Mouse (Mus musculus) heart, postnatal 0 days (tissue): ENCODE data around the gene 6430548M08Rik. TPM values are rescaled to one million over a fixed set of nuclear protein-coding genes. Genes with fewer than 3 reads are reported as not detected.

Source experiments
- ATAC-seq: fragments of 200-750 bp; cut with Nextera tagmentation; 2 replicates; pipeline ENCODE4 v1.8.0; 2017; ENCODE audit warnings: low read depth, moderate number of reproducible peaks, moderate library complexity; ENCODE audit not compliant: insufficient read depth
- DNase-seq: peaks from one replicate; pipeline ENCODE4 v3.0.0-alpha.2; 2016; ENCODE audit warnings: low spot score
- H3K27ac ChIP-seq: fragments of 300-500 bp; sonication (generic); 2 replicates; pipeline ENCODE4 v1.5.1; 2014; ENCODE audit warnings: low read depth, mild to moderate bottlenecking
- H3K27me3 ChIP-seq: fragments of 300-500 bp; sonication (generic); 2 replicates; pipeline ENCODE4 v1.6.1; 2014; ENCODE audit warnings: low read length, mixed read lengths; ENCODE audit not compliant: control insufficient read depth, insufficient read depth
- H3K36me3 ChIP-seq: fragments of 300-500 bp; sonication (generic); replicated peaks from 2 replicates; pipeline ENCODE4 v1.6.1; 2014; ENCODE audit warnings: low read length, mixed read lengths; ENCODE audit not compliant: control insufficient read depth, insufficient read depth
- H3K4me1 ChIP-seq: fragments of 300-500 bp; sonication (generic); 2 replicates; pipeline ENCODE4 v1.6.1; 2014; ENCODE audit warnings: antibody characterized with exemption; ENCODE audit not compliant: control insufficient read depth, insufficient read depth
- H3K4me2 ChIP-seq: fragments of 300-500 bp; sonication (generic); 2 replicates; pipeline ENCODE4 v1.6.1; 2014; ENCODE audit warnings: low read depth, mild to moderate bottlenecking, low read length, moderate library complexity
- H3K4me3 ChIP-seq: fragments of 300-500 bp; sonication (generic); 2 replicates; pipeline ENCODE4 v1.5.1; 2014; ENCODE audit warnings: low read depth, low read length
- H3K9ac ChIP-seq: fragments of 300-500 bp; sonication (generic); replicated peaks from 2 replicates; pipeline ENCODE4 v1.6.1; 2014; ENCODE audit warnings: low read depth, low read length, mixed read lengths
- H3K9me3 ChIP-seq: fragments of 300-500 bp; sonication (generic); replicated peaks from 2 replicates; pipeline ENCODE4 v1.6.1; 2016; ENCODE audit warnings: low read length; ENCODE audit not compliant: control insufficient read depth
- CTCF ChIP-seq: IDR thresholded peaks from 2 replicates; pipeline ENCODE4 v1.5.1; 2016; ENCODE audit warnings: antibody characterized with exemption, control low read depth, low read depth
- EP300 ChIP-seq: IDR thresholded peaks from 2 replicates; pipeline ENCODE4 v1.6.1; 2016; ENCODE audit warnings: antibody characterized with exemption, low read depth
- WGBS: fragments of 180-500 bp; shearing (Covaris S2); extraction: QIAGEN DNeasy Blood & Tissue Kit; methylation state at CpG from one replicate; pipeline ENCODE4 v1.1.7; 2014; 5-methylcytosine and 5-hydroxymethylcytosine counted together
- polyA plus RNA-seq: library from polyadenylated mRNA; unstranded; fragments of >200 nt; fragmentation: Nextera tagmentation; extraction: Ambion mirVana; gene quantifications from 2 replicates; pipeline ENCODE4 v1.2.1, GENCODE M21; 2015
- total RNA-seq: library from RNA; depleted of rRNA; stranded (reverse); fragments of >200 nt; gene quantifications from 2 replicates; pipeline ENCODE4 v1.2.3, GENCODE M21; 2014; ENCODE audit warnings: low replicate concordance

6430548M08Rik gene
- total and polyA plus RNA-seq, 2 experiments from 2014 or later: 8.4 to 14.5 TPM

DNA sequence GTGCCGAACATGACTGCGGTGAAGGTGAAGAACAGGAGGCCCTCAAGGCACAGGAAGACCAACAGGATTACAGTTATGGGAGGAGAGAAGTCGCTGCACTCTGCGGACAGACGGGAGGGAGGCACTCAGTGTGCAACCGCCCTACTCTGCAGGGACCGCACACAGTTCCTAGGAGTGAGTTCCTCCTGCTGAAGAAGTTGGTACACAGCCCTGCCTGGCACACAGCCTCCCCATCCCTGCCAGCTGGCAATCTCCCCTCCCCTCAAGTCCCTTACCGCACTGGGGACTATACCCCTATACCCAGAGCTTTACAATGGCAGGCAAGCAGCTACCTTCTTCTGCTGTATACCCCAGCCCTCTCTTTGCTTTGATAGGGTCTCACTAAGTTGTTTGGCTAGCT, 30.7 kb upstream of the 6430548M08Rik start:
- no peak overlapping the region for H3K9ac ChIP-seq
- H3K4me3 ChIP-seq: no peak overlapping the region
- ATAC-seq (no peak), DNase-seq (no peak)
- no peaks in the 10 kb centered on the region for H3K4me1 ChIP-seq
- peaks cover 74% of the 10 kb centered on the region for H3K36me3 ChIP-seq
- no peak overlapping the region for H3K27ac ChIP-seq
- WGBS: 89% methylated on average over 8 of the region's 8 CpGs
- no peak for TF ChIP-seq EP300
- TF ChIP-seq CTCF: no peak
- H3K4me2 ChIP-seq: no peak overlapping the region
- H3K27me3 ChIP-seq: no peaks in the 10 kb centered on the region
- no peaks in the 10 kb centered on the region for H3K9me3 ChIP-seq

DNA sequence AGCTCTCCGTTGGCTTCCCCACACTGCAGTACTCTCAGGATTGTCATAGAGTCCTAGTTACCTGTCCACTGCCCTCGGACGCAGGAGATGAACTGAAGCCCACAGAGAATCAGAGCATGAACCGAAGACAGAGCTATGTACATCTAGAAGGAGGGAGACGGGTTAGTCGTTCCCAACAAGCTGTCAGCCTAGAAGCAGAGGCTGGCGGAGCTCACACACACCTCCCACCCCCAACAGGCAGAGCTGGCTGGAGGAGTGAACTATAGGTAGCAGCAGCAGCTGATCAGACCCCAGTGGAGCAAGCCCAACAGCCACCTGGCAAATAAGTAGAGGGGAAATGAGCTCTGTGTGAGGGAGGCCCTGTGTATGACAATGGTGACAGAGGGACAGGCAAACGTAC, 29.2 kb upstream of the 6430548M08Rik start:
- DNase-seq (no peak), ATAC-seq (no peak)
- no peaks in the 10 kb centered on the region for H3K9me3 ChIP-seq
- no peak overlapping the region for H3K4me3 ChIP-seq
- peaks cover 81% of the 10 kb centered on the region for H3K36me3 ChIP-seq
- no peak overlapping the region for H3K9ac ChIP-seq
- TF ChIP-seq CTCF: no peak
- TF ChIP-seq EP300: no peak
- 84% methylated on average over 8 of the region's 8 CpGs for WGBS
- no peaks in the 10 kb centered on the region for H3K27me3 ChIP-seq
- H3K27ac ChIP-seq: no peak overlapping the region
- no peaks in the 10 kb centered on the region for H3K4me1 ChIP-seq
- no peak overlapping the region for H3K4me2 ChIP-seq

DNA sequence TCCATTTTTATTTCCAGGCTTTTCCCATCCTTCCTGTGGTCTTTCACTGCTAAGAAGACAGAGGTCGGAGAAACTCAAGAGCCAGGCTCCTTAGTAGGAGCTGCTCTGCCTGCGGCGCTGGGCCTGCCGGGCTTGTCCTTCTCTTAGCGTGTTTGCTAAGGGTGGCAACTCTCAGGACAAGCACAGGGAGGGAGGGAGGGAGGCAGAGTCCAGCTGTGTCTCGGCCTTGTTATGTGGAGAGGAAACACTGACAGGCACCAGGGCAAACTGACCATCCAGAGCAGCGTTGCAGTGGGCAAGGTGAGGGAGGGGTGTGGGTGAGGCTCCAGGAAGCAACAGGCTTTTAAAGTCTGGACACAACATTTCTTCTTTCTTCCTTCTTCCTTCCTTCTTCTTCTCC, 24.4 kb upstream of the 6430548M08Rik start:
- no peak for DNase-seq
- H3K4me3 ChIP-seq: no peak overlapping the region
- H3K4me1 ChIP-seq: no peaks in the 10 kb centered on the region
- H3K36me3 ChIP-seq: peaks cover 82% of the 10 kb centered on the region
- no peaks in the 10 kb centered on the region for H3K27me3 ChIP-seq
- H3K4me2 ChIP-seq: no peak overlapping the region
- 74% methylated on average over 7 of the region's 7 CpGs for WGBS
- no peaks in the 10 kb centered on the region for H3K9me3 ChIP-seq
- no peak overlapping the region for H3K27ac ChIP-seq
- H3K9ac ChIP-seq: no peak overlapping the region
- TF ChIP-seq EP300: no peak
- no peak for TF ChIP-seq CTCF
- no peak for ATAC-seq

DNA sequence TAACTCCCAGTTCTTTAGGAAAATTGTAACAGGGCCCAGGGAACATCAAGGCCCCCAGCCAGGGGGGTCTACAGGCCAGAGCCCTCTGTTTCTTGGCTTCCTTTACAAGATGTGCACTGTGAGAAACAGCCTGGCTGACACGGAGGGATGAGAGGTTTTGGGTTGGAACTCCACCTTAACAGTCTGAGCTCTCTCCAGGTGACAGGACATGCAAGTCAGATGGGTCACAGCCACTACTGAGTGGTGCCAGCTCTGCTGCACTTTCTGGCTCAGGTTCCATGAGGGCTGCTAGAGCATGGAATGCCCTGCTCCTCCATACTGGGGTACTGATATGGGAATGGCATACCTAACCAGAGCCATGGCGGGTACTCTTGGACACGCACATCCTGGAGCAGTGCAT, 22.9 kb upstream of the 6430548M08Rik start:
- Histone ChIP-seq H3K9me3 (no peaks in the 10 kb centered on the region), H3K4me2 (no peak overlapping the region), H3K27ac (no peak overlapping the region), H3K27me3 (no peaks in the 10 kb centered on the region), H3K4me3 (no peak overlapping the region), H3K4me1 (no peaks in the 10 kb centered on the region), H3K9ac (no peak overlapping the region), H3K36me3 (peaks cover 66% of the 10 kb centered on the region)
- 92% methylated on average over 3 of the region's 3 CpGs for WGBS
- TF ChIP-seq CTCF: no peak
- no peak for TF ChIP-seq EP300
- DNase-seq: no peak
- no peak for ATAC-seq

DNA sequence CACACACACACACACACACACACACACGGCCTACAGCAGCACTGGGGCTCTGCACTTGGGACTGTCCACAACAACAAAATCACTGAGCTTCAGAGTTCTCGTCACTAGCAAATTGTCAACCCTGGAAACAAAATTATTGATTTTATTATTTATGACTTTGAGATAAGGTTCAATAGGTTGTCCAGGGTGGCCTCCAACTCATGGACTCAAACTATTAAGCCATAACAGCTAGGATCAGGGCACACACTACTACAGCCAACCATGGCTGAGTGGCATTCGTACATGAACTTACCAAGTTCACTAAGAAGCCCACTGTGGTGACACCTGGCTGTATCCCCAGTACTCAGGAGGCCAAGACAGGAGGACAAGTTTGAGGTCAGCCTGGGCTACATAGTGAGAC, 20.8 kb upstream of the 6430548M08Rik start:
- no peak for ATAC-seq
- Histone ChIP-seq H3K36me3 (peaks cover 46% of the 10 kb centered on the region), H3K27me3 (no peaks in the 10 kb centered on the region), H3K9ac (no peak overlapping the region), H3K4me1 (no peaks in the 10 kb centered on the region), H3K9me3 (no peaks in the 10 kb centered on the region), H3K4me3 (no peak overlapping the region), H3K4me2 (no peak overlapping the region), H3K27ac (no peak overlapping the region)
- 95% methylated on average over 3 of the region's 3 CpGs for WGBS
- no peak for TF ChIP-seq CTCF
- no peak for TF ChIP-seq EP300
- no peak for DNase-seq

DNA sequence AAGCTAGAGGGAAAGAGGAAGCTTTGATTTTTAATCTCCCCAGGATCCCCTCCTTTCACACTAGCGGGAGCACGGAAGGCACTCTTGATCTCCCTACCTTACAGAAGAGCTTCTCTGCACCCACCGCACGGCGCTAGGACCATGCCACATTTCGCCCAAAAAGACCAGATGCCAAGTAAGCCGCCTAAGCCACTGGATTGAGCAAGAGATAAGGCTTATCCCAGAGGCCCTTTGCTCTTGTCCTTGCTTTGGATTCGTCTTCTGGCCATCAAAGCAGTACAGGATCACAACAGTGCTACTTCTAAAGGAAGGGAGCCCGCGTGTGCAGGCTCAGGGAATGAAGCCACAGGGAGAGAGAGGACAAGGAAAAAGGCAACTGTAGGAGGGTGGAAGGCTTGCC, 19.2 kb upstream of the 6430548M08Rik start:
- Histone ChIP-seq H3K27ac (no peak overlapping the region), H3K4me2 (no peak overlapping the region), H3K9ac (no peak overlapping the region), H3K4me1 (peaks cover 3% of the 10 kb centered on the region; the same call in 1 of the 2 replicates), H3K36me3 (peaks cover 39% of the 10 kb centered on the region), H3K4me3 (no peak overlapping the region), H3K27me3 (no peaks in the 10 kb centered on the region), H3K9me3 (no peaks in the 10 kb centered on the region)
- TF ChIP-seq CTCF (no peak), EP300 (no peak)
- ATAC-seq (no peak), DNase-seq (no peak)
- WGBS: 83% methylated on average over 10 of the region's 10 CpGs
